Mouse (Mus musculus) 416B (cell line): ENCODE results near the gene Gal3st2b.
"Not testable (repeated sequence)": the region's sequence is repeated elsewhere in the genome, so short reads cannot be mapped to it uniquely, and the experiment has no call there.

ENCODE experiments used
- DNase-seq: peaks from one replicate; pipeline ENCODE4 v3.0.0; 2011; ENCODE audit warnings: low read depth

The Gal3st2b gene

GRCm38 (mm10) chr1:93918011-93918410, at the start of gene Gal3st2b:
Gene Gal3st2b, plus strand, starts transcription at chr1:93918311.
- not testable (repeated sequence) for DNase-seq

GRCm38 (mm10) chr1:93871594-93872105, 46.5 kb upstream of the Gal3st2b start:
- DNase-seq, result not testable (repeated sequence)

- not testable (repeated sequence) for DNase-seq
These were observed 43.7 kb upstream of the Gal3st2b start for GRCm38 (mm10) chr1:93874405-93874804.

- DNase-seq, result not testable (repeated sequence)
These were observed 36.3 kb upstream of the Gal3st2b start for GRCm38 (mm10) chr1:93881778-93882177.

GRCm38 (mm10) chr1:93890936-93891335, 27.2 kb upstream of the Gal3st2b start:
- DNase-seq, result not testable (repeated sequence)

GRCm38 (mm10) chr1:93897395-93897794, 20.7 kb upstream of the Gal3st2b start:
- DNase-seq, result not testable (repeated sequence)

- DNase-seq, result not testable (repeated sequence)
These were observed 16.8 kb upstream of the Gal3st2b start for GRCm38 (mm10) chr1:93901291-93901690.

GRCm38 (mm10) chr1:93906690-93907089, 11.4 kb upstream of the Gal3st2b start:
- not testable (repeated sequence) for DNase-seq

GRCm38 (mm10) chr1:93908977-93909586, 9.0 kb upstream of the Gal3st2b start:
- not testable (repeated sequence) for DNase-seq

GRCm38 (mm10) chr1:93911877-93912276, 6.2 kb upstream of the Gal3st2b start:
- DNase-seq, result not testable (repeated sequence)

- DNase-seq, result not testable (repeated sequence)
These were observed 951 bp upstream of the Gal3st2b start for GRCm38 (mm10) chr1:93917160-93917559.

- DNase-seq, result not testable (repeated sequence)
These were observed 664 bp downstream of the Gal3st2b start for GRCm38 (mm10) chr1:93918775-93919174.

GRCm38 (mm10) chr1:93919321-93919720, 1.2 kb downstream of the Gal3st2b start:
- DNase-seq, result not testable (repeated sequence)

GRCm38 (mm10) chr1:93922609-93923008, 4.5 kb downstream of the Gal3st2b start:
- not testable (repeated sequence) for DNase-seq

- DNase-seq, result not testable (repeated sequence)
These were observed 5.0 kb downstream of the Gal3st2b start for GRCm38 (mm10) chr1:93923098-93923497.

GRCm38 (mm10) chr1:93935378-93935777, 17.3 kb downstream of the Gal3st2b start:
- not testable (repeated sequence) for DNase-seq

GRCm38 (mm10) chr1:93937807-93938206, 19.7 kb downstream of the Gal3st2b start:
- DNase-seq, result not testable (repeated sequence)

- DNase-seq, result not testable (repeated sequence)
These were observed 20.3 kb downstream of the Gal3st2b start for GRCm38 (mm10) chr1:93938415-93938814.

GRCm38 (mm10) chr1:93949087-93949486, 31.0 kb downstream of the Gal3st2b start:
- not testable (repeated sequence) for DNase-seq

- DNase-seq, result not testable (repeated sequence)
These were observed 48.4 kb downstream of the Gal3st2b start for GRCm38 (mm10) chr1:93966489-93966888.

- DNase-seq, result not testable (repeated sequence)
These were observed 52.3 kb downstream of the Gal3st2b start for GRCm38 (mm10) chr1:93970380-93970779.

GRCm38 (mm10) chr1:93970797-93971196, 52.7 kb downstream of the Gal3st2b start:
- not testable (repeated sequence) for DNase-seq

GRCm38 (mm10) chr1:93975764-93976163, 57.7 kb downstream of the Gal3st2b start:
- not testable (repeated sequence) for DNase-seq

- not testable (repeated sequence) for DNase-seq
These were observed 60.2 kb downstream of the Gal3st2b start for GRCm38 (mm10) chr1:93978287-93978686.
